Mouse (Mus musculus) liver, postnatal 0 days (tissue): ENCODE results near the gene Lrfn4. TPM values are rescaled to one million over a fixed set of nuclear protein-coding genes. Genes with fewer than 3 reads are reported as not detected.
A peak's percentile ranks its signal among the peaks of the same experiment; 100 is the strongest.

Experiments
- ATAC-seq: fragments of 200-750 bp; cut with Nextera tagmentation; 2 replicates; pipeline ENCODE4 v1.8.0; 2017; ENCODE audit warnings: mild to moderate bottlenecking, moderate library complexity
- DNase-seq: peaks from one replicate; pipeline ENCODE4 v3.0.0-alpha.2; 2016
- H3K27ac ChIP-seq: fragments of 300-500 bp; sonication (generic); 2 replicates; pipeline ENCODE4 v1.5.1; 2014; ENCODE audit warnings: antibody characterized with exemption, moderate library complexity, mild to moderate bottlenecking, low read depth
- H3K27me3 ChIP-seq: fragments of 300-500 bp; sonication (generic); 2 replicates; pipeline ENCODE4 v1.6.1; 2014; ENCODE audit warnings: low read length, control low read depth, mixed read lengths; ENCODE audit not compliant: insufficient read depth
- H3K36me3 ChIP-seq: fragments of 300-500 bp; sonication (generic); replicated peaks from 2 replicates; pipeline ENCODE4 v1.6.1; 2014; ENCODE audit warnings: mild to moderate bottlenecking, control low read depth, low read length, moderate library complexity, mixed read lengths; ENCODE audit not compliant: insufficient read depth
- H3K4me1 ChIP-seq: fragments of 300-500 bp; sonication (generic); 2 replicates; pipeline ENCODE4 v1.6.1; 2014; ENCODE audit warnings: antibody characterized with exemption, mild to moderate bottlenecking, control low read depth; ENCODE audit not compliant: insufficient read depth
- H3K4me2 ChIP-seq: fragments of 300-500 bp; sonication (generic); 2 replicates; pipeline ENCODE4 v1.6.1; 2014; ENCODE audit warnings: low read depth, mild to moderate bottlenecking, low read length, moderate library complexity, mixed read lengths
- H3K4me3 ChIP-seq: fragments of 300-500 bp; sonication (generic); 2 replicates; pipeline ENCODE4 v1.5.1; 2014; ENCODE audit warnings: low read depth, low read length
- H3K9ac ChIP-seq: fragments of 300-500 bp; sonication (generic); replicated peaks from 2 replicates; pipeline ENCODE4 v1.6.1; 2014; ENCODE audit warnings: mild to moderate bottlenecking, moderate library complexity
- H3K9me3 ChIP-seq: fragments of 300-500 bp; sonication (generic); 2 replicates; pipeline ENCODE4 v1.6.1; 2016; ENCODE audit warnings: mild to moderate bottlenecking, control low read depth, low read length, mixed read lengths
- CTCF ChIP-seq: sonication (generic); IDR thresholded peaks from 2 replicates; pipeline ENCODE4 v1.5.1; 2016; ENCODE audit warnings: antibody characterized with exemption, low read depth
- EP300 ChIP-seq: IDR thresholded peaks from 2 replicates; pipeline ENCODE4 v1.6.1; 2016; ENCODE audit warnings: antibody characterized with exemption, low read depth, mild to moderate bottlenecking
- WGBS: fragments of 180-500 bp; shearing (Covaris S2); extraction: QIAGEN DNeasy Blood & Tissue Kit; methylation state at CpG from one replicate; pipeline ENCODE4 v1.1.7; 2014; ENCODE audit not compliant: insufficient replicate concordance; 5-methylcytosine and 5-hydroxymethylcytosine counted together
- polyA plus RNA-seq: library from polyadenylated mRNA; unstranded; fragments of >200 nt; fragmentation: Nextera tagmentation; extraction: Ambion mirVana; gene quantifications from 2 replicates; pipeline ENCODE4 v1.2.1, GENCODE M21; 2015

The Lrfn4 gene
- polyA plus RNA-seq, 1 experiment from 2014 or later, result 0.15 TPM

DNA sequence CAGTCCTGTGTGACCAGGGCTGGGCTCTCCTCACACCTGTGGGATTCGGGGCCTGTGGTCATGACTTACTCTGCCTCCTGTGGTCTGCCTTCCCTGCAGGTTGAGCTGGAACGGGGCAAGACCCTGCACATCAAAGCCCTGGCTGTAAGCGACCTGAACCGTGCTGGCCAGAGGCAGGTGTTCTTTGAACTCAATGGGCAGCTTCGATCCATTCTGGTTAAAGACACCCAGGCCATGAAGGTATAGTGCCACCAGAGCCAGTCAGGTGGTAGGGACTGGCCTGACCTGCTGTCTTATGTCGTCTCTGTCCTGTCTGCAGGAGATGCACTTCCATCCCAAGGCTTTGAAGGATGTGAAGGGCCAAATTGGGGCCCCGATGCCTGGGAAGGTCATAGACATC is 5.3 kb upstream of the Lrfn4 start:
- Histone ChIP-seq H3K4me3 (no peak overlapping the region), H3K27ac (no peak overlapping the region), H3K36me3 (peaks cover 47% of the 10 kb centered on the region), H3K27me3 (no peaks in the 10 kb centered on the region), H3K4me2 (no peak overlapping the region), H3K9ac (no peak overlapping the region), H3K9me3 (no peaks in the 10 kb centered on the region), H3K4me1 (peaks cover 12% of the 10 kb centered on the region)
- WGBS, result 87% methylated on average over 7 of the region's 7 CpGs
- TF ChIP-seq CTCF, result no peak
- no peak for TF ChIP-seq EP300
- DNase-seq (no peak), ATAC-seq (no peak)

DNA sequence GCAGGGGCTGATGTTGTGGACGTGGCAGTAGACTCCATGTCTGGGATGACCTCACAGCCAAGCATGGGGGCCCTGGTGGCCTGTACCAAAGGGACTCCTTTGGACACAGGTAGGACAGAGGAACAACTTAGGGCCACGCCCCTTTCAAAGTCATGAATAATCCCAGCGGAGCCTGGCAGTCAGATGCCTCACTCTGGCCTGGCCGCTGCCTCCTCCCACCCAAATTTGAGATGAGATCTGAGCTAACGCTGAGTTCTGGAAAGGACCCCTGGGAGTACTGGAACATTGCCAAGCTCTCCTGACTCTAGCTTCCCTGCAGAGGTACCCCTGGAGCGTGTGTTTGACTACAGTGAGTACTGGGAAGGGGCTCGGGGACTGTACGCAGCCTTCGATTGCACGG is 4.0 kb upstream of the Lrfn4 start:
- Histone ChIP-seq H3K27me3 (no peaks in the 10 kb centered on the region), H3K27ac (no peak overlapping the region), H3K36me3 (peaks cover 47% of the 10 kb centered on the region), H3K4me1 (peaks cover 18% of the 10 kb centered on the region), H3K9me3 (no peaks in the 10 kb centered on the region), H3K9ac (no peak overlapping the region), H3K4me3 (no peak overlapping the region), H3K4me2 (no peak overlapping the region)
- 83% methylated on average over 10 of the region's 10 CpGs for WGBS
- TF ChIP-seq CTCF (no peak), EP300 (no peak)
- DNase-seq (no peak), ATAC-seq (no peak)

GRCm38 (mm10) chr19:4618183-4618582 is 2.7 kb upstream of the Lrfn4 start:
- Histone ChIP-seq H3K9me3 (no peaks in the 10 kb centered on the region), H3K9ac (no peak overlapping the region), H3K27ac (no peak overlapping the region), H3K4me3 (no peak overlapping the region), H3K4me1 (peaks cover 19% of the 10 kb centered on the region), H3K4me2 (no peak overlapping the region), H3K27me3 (no peaks in the 10 kb centered on the region), H3K36me3 (peaks cover 50% of the 10 kb centered on the region)
- no peak for DNase-seq
- WGBS, result 37% methylated on average over 18 of the region's 18 CpGs
- TF ChIP-seq CTCF (peak; percentile 29), EP300 (no peak)
- no peak for ATAC-seq

DNA sequence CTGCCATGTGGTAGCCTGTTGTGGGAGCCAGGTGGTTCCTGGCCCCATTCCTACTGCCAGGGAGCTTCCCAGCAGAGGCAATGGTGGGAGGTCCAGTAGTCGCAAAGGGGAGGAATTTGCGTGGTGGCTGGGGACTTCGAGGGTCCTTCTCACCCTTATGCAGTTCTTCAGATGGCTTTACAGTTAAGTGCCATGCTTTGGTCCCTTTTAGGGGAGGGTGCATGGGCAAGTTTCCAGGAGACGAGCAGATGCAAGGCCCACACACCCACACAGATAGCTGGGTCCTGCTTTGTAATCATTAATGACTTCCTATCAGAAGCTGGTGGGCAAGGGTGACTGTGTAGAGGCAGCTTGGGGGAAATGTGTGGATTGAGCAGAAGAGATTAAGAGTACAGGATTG is 1.1 kb upstream of the Lrfn4 start:
- Histone ChIP-seq H3K9me3 (no peaks in the 10 kb centered on the region), H3K36me3 (peaks cover 39% of the 10 kb centered on the region), H3K9ac (no peak overlapping the region), H3K4me1 (peaks cover 19% of the 10 kb centered on the region), H3K27me3 (no peaks in the 10 kb centered on the region), H3K4me2 (no peak overlapping the region), H3K4me3 (no peak overlapping the region), H3K27ac (no peak overlapping the region)
- no peak for DNase-seq
- no peak for ATAC-seq
- TF ChIP-seq EP300 (no peak), CTCF (no peak)
- WGBS, result 38% methylated on average over 4 of the region's 4 CpGs

DNA sequence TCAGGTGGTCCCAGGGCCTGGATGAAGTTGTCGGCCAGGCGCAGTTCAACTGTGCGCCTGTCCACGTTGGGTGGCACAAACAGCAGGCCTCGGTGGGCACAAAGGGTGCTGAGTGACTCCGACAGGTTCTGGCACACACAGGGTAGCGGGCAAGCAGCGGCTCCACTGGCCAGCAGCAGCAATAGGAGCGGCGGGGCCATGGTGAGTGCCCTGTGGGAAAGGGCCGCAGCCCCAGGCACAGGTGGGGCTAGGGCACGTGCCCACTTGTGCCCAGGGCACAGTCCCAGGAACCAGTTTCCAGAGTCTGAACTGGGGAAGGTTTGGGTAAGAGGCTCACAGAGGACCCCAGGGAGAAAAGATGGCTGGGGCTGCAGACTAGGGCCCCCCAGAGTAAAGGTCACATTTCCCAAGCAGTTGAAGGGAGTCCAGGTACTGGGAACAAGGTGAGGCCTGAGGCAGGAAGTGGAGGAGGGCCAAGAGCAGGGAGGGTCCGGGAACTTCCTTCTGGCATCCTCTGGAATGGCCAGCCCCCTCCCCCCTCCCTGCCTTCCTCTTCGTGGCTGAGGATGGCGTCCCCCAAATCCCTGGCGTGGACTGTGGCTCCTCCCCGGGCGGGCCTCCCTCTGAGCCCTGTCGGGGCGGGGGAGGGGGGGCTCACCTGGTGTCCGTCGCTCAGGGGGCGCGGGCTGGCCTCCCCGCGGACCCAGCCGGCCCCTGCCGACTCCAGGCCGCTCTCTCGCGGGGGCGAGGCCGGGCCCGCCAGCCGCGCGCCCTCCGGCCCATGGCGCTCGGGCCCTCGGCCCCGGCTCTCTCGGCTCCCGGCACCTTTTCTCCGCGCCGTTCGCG is 939 bp downstream of the Lrfn4 start:
- Histone ChIP-seq H3K27me3 (no peaks in the 10 kb centered on the region), H3K4me1 (peaks cover 19% of the 10 kb centered on the region), H3K36me3 (peaks cover 31% of the 10 kb centered on the region), H3K9ac (peak overlapping the region; percentile 57), H3K4me3 (peak overlapping the region; percentile 58), H3K27ac (peak overlapping the region; percentile 22; the same call in 1 of the 2 replicates), H3K4me2 (peak overlapping the region; percentile 90), H3K9me3 (no peaks in the 10 kb centered on the region)
- DNase-seq, result no peak
- 31% methylated on average over 38 of the region's 49 CpGs for WGBS
- no peak for TF ChIP-seq CTCF
- TF ChIP-seq EP300, result no peak
- no peak for ATAC-seq

GRCm38 (mm10) chr19:4613464-4614304 is 1.8 kb downstream of the Lrfn4 start:
- DNase-seq (no peak), ATAC-seq (no peak)
- Histone ChIP-seq H3K27me3 (no peaks in the 10 kb centered on the region), H3K4me3 (no peak overlapping the region), H3K36me3 (peaks cover 30% of the 10 kb centered on the region), H3K4me1 (peaks cover 19% of the 10 kb centered on the region), H3K9ac (no peak overlapping the region), H3K9me3 (no peaks in the 10 kb centered on the region), H3K27ac (no peak overlapping the region), H3K4me2 (no peak overlapping the region)
- WGBS, result 89% methylated on average over 33 of the region's 33 CpGs
- TF ChIP-seq CTCF (no peak), EP300 (no peak)
